Mouse (Mus musculus) adrenal gland, adult 2 months (tissue): ENCODE results near the gene Zkscan14. TPM values are rescaled to one million over a fixed set of nuclear protein-coding genes. Genes with fewer than 3 reads are reported as not detected.

Source experiments
- DNase-seq: peaks from one replicate; pipeline ENCODE4 v3.0.0; 2021
- polyA plus RNA-seq: library from polyadenylated mRNA; depleted of rRNA; stranded (reverse); fragments of >200 nt; gene quantifications from 2 replicates; pipeline ENCODE4 v1.2.3, GENCODE M21; 2012
- total RNA-seq, 2 experiments: library from RNA; stranded (reverse); gene quantifications; 2 replicates each; pipeline ENCODE4 v1.2.3; 2021

The Zkscan14 gene
- total and polyA plus RNA-seq, 3 experiments, result 1.1 to 9.2 (median 8.4) TPM

GRCm38 (mm10) chr5:145203936-145204691 lies 2.4 kb upstream of the Zkscan14 start, which contains the start of gene Zkscan5:
Gene Zkscan5 (plus strand): TSS chr5:145204562.
- peak; percentile 98 for DNase-seq

GRCm38 (mm10) chr5:145202446-145202845 lies 778 bp upstream of the Zkscan14 start:
- no peak for DNase-seq

- DNase-seq, result no peak
Measured at GRCm38 (mm10) chr5:145200387-145200786, 1.3 kb downstream of the Zkscan14 start.

DNA sequence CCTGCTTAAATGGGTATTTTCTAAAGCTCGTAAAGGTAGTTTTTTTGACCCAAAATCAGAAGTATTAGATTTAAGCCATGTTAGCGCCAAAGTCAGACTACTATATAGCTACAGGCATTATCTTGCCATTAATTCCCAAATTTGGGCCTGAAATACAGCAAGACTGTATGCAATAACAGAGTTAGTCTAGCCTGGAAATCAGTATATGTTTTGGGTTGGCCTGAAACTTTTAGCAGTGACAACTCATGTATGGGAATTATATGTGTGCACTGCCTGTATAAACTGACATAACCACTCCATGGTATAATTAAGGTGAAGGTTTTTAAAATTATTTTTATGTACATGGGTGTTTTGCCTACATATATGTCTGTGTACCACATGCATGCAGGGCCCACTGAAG lies 9.7 kb downstream of the Zkscan14 start, which contains the start of gene Atp5j2:
Atp5j2 (minus strand) TSS at position 101 of the 400 bp plus-strand sequence.
- DNase-seq, result no peak

DNA sequence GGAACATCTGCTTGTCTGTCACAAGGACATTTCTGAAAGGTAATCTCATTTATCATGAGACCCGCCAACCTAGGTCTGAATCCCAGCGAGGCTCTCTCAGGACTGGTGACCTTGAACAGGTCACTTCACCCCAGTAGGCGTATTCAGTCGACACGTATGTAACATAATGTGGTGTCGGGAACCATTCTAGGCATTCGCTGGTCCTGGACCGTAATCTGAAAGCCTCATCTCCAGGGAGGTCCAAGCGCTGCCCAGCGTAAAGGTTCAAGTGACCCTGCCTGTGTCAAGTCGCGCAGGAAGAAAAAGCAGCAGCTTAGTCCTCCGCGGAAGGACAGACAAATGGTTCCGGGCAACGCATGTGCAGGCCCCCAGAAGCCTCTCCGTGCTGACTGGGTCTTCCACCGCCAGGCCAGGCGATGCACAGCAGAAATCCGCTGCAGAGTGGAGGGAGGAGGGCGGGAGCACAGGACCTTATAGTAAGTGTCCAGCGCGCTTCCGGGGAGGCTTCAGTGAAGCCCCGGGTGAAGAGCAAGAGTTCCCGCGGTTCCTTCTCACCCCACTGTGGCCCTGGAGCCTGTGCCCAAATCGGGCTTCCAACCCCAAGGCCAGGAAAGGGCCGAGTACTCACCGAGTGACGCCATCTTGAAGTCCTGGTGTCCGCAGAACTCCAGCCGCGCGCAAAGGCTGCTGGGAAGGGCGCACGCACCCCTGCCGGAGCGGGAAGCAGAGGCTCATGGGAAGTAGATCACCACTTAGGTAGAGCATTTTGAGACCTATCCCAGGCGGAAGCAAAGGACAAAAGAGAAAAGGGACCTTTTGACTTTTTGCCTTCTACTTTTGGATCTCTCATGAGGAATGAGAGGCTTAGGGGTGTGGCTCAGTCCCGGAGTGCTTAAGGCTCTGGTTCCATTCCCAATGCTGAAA lies 10.5 kb downstream of the Zkscan14 start:
- peak; percentile 94 for DNase-seq

GRCm38 (mm10) chr5:145190373-145190772 lies 11.3 kb downstream of the Zkscan14 start:
- DNase-seq, result no peak

GRCm38 (mm10) chr5:145189416-145189815 lies 12.3 kb downstream of the Zkscan14 start:
- no peak for DNase-seq

GRCm38 (mm10) chr5:145185244-145185643 lies 16.4 kb downstream of the Zkscan14 start:
- DNase-seq, result no peak

DNA sequence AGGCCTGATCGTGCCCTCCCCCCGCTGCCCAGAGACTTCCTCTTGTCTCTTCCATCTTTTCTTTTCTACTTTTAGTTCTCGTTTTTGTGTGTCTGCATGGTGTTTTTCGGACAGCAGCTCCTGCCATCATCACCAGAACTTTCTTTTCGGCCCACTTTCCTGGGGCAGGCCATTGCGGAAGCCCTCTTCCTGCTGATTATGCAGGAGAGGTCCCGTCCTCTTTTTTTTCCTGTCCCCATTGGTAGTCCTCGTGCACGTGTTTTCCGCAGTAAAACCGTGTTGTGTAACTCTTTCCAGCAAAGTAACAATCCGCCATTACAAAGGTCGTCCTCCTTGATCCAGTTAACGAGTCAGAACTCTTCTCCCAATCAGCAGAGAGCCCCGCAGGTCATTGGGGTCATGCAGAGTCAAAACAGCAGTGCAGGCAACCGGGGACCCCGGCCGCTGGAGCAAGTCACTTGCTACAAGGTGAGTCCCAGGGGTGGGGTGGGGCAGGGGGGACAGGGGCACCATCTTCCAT lies 23.1 kb downstream of the Zkscan14 start:
- no peak for DNase-seq

DNA sequence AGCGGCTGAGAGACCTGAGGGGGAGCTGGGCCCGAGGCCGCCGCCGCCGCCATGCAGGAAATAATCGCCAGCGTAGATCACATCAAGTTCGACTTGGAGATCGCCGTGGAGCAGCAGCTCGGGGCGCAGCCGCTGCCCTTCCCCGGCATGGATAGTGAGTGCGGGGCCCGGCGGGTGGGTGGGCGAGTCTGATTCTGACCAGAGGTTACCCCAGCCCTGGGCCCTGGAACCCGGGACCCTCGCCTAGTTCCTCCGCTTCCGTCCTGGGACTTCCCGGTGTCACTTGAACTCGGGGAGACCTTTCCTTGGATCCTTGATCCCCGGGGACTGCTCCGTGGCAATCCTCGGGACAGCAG lies 34.4 kb downstream of the Zkscan14 start:
- no peak for DNase-seq

GRCm38 (mm10) chr5:145166536-145167305 lies 34.9 kb downstream of the Zkscan14 start, which contains the start of the genes Ptcd1 and Cpsf4:
Gene Ptcd1 (minus strand): TSS chr5:145167108.
Gene Cpsf4 (plus strand): TSS chr5:145167213.
- DNase-seq, result peak; percentile 99

- no peak for DNase-seq
Measured at GRCm38 (mm10) chr5:145165184-145165583, 36.5 kb downstream of the Zkscan14 start.

DNA sequence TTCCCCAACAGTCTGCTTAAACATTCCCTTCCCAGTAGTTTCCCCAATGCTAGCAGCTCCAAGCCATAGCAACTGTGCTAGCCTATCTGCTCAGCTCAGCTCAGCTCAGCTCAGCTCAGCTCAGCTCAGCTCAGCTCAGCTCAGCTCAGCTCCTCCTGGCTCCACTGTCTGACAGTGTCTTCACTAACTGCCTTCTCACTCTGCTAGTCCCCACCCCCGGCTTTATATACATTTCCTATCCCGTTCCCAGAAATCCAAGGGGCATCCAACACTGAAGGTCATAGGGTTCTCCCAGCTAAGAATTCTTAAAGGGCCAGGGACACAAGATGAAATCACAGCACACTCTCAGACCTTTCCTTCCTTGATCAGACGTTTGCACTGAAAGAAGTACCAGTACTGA lies 37.0 kb downstream of the Zkscan14 start:
- no peak for DNase-seq

GRCm38 (mm10) chr5:145161361-145161760 lies 40.3 kb downstream of the Zkscan14 start:
- DNase-seq, result no peak

DNA sequence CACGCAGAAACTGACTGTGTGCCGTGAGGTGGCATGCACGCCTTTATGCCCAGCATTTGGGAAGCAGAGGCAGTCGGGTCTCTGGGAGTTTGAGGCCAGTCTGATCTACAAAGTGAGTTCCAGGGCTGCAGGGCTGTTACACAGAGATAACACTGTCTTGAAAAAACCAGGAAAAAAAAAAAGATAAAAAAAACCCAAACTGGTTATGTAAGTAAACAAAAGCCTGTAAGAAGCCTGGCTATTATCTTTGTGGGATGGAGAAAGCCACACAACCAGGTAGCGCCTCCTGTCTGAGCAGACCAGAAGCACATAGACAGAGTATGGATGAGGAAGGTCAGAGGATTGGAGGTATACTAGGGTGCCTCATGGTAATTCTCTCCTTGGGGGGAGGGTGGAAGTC lies 49.0 kb downstream of the Zkscan14 start:
- DNase-seq, result no peak

DNA sequence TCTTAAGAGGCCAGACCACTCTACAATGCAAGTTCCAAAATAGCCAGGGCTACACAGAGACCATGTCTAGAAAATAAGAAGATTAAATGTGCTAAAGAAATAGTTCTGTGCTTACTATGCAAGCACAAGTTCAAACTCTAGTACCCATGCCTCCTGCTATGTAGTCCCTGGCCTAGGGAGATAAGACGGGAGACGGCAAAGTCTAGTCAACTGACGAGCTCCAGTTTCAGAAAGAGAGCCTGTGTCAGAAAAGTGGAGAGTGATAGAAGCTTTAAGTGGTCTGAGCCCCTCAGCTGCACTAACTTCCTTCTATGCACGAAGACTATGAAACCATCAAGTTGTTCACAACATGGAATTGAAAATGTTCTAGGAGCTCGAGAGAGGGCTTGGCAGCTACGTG lies 52.4 kb downstream of the Zkscan14 start:
- no peak for DNase-seq

- no peak for DNase-seq
Measured at GRCm38 (mm10) chr5:145147748-145148147, 53.9 kb downstream of the Zkscan14 start.
